Mouse (Mus musculus): ENCODE results near the gene Spon1.

DNA sequence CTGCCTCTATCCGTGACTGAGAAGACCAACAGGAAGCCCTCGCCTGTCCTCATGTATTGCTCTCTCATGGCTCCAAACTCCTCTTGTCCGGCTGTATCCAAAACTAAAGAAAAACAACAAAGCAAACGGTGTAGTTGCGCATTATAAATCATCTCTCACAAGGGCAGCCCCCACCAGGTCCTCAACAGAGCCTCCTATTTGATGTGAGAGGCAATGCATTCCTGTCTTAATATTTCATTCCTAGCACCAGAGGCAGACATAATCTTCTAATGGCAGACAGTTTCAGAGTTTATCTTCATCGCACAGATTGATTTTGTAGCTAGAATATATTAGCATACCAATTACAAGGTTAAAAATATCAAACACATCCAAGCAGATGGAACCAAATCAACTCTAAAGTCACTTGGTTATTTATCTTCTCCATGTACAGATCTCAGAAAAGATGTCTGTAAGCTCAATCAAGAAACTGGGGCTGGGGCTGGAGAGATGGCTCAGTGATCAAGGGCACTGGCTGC is 293.2 kb downstream of the Spon1 start:
- TF ChIP-seq CTCF (IDR thresholded peaks at IDR 0.05; ENCODE audit: low read depth, low read length): no peak
- TF ChIP-seq EP300 (IDR thresholded peaks at IDR 0.05; ENCODE audit: insufficient read depth, low read depth, low read length): no peak
- TF ChIP-seq POLR2A (IDR thresholded peaks at IDR 0.05; ENCODE audit: insufficient read depth, low read length): no peak

All from ES-Bruce4 (cell line).